Mouse (Mus musculus): Measurements from ENCODE around the gene Inpp4a. TPM values are rescaled to one million over a fixed set of nuclear protein-coding genes. Genes with fewer than 3 reads are reported as not detected.

Inpp4a gene
- polyA plus RNA-seq, 1 experiment, result 74.6 TPM

- Histone ChIP-seq H3K36me3 (ENCODE audit: control insufficient read depth, insufficient read depth, low read length) (no peaks in the 10 kb centered on the region), H3K27me3 (ENCODE audit: control insufficient read depth, insufficient read depth, low read length) (no peaks in the 10 kb centered on the region), H3K27ac (ENCODE audit: control insufficient read depth, insufficient read depth, low read depth, low read length) (no peak overlapping the region), H3K4me1 (ENCODE audit: control insufficient read depth, insufficient read depth, low read length) (no peaks in the 10 kb centered on the region; the same call in 1 of the 2 replicates), H3K4me3 (ENCODE audit: control insufficient read depth, low read depth, low read length) (peak overlapping the region; percentile 72)
- TF ChIP-seq POLR2A (IDR thresholded peaks at IDR 0.05; ENCODE audit: control insufficient read depth, low read depth, low read length) (no peak), CTCF (IDR thresholded peaks at IDR 0.05; ENCODE audit: control insufficient read depth, insufficient read depth, insufficient replicate concordance, low read depth, low read length) (no peak)
These were observed 34.2 kb downstream of the Inpp4a start for GRCm38 (mm10) chr1:37333741-37334440.

- no peaks in the 10 kb centered on the region for H3K4me1 ChIP-seq (ENCODE audit: control insufficient read depth, insufficient read depth, low read length)
- H3K4me3 ChIP-seq (ENCODE audit: control insufficient read depth, low read depth, low read length), result no peak overlapping the region
- H3K27ac ChIP-seq (ENCODE audit: control insufficient read depth, insufficient read depth, low read depth, low read length), result no peak overlapping the region
- H3K27me3 ChIP-seq (ENCODE audit: control insufficient read depth, insufficient read depth, low read length), result no peaks in the 10 kb centered on the region
- no peaks in the 10 kb centered on the region for H3K36me3 ChIP-seq (ENCODE audit: control insufficient read depth, insufficient read depth, low read length)
- TF ChIP-seq CTCF (IDR thresholded peaks at IDR 0.05; ENCODE audit: control insufficient read depth, insufficient read depth, insufficient replicate concordance, low read depth, low read length) (no peak), POLR2A (IDR thresholded peaks at IDR 0.05; ENCODE audit: control insufficient read depth, low read depth, low read length) (no peak)
These were observed 36.4 kb downstream of the Inpp4a start for GRCm38 (mm10) chr1:37336022-37336421.

DNA sequence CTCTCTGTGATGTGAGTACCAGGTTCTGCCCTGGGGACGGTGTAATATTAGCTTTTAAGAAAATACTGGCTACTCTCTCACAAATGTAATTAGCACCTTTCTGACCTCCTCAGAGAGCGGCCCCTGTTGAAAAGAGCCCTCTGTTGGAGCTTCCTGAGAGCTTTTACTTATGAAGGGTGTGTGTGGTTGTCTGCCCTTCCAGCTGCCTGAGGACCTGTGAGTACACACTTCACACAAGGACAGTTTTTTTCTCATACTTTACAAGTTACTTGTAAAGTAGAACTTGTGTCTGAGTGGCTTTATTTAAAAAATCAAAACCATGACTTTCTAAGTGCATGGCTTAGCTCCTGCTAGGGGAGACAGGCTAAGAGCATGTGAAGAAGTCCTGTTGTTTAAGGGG, 37.1 kb downstream of the Inpp4a start:
- H3K27ac ChIP-seq (ENCODE audit: control insufficient read depth, insufficient read depth, low read depth, low read length), result no peak overlapping the region
- TF ChIP-seq POLR2A (IDR thresholded peaks at IDR 0.05; ENCODE audit: control insufficient read depth, low read depth, low read length) (no peak), CTCF (IDR thresholded peaks at IDR 0.05; ENCODE audit: control insufficient read depth, insufficient read depth, insufficient replicate concordance, low read depth, low read length) (no peak)
- no peaks in the 10 kb centered on the region for H3K27me3 ChIP-seq (ENCODE audit: control insufficient read depth, insufficient read depth, low read length)
- no peak overlapping the region for H3K4me3 ChIP-seq (ENCODE audit: control insufficient read depth, low read depth, low read length)
- H3K36me3 ChIP-seq (ENCODE audit: control insufficient read depth, insufficient read depth, low read length), result no peaks in the 10 kb centered on the region
- no peaks in the 10 kb centered on the region for H3K4me1 ChIP-seq (ENCODE audit: control insufficient read depth, insufficient read depth, low read length)

DNA sequence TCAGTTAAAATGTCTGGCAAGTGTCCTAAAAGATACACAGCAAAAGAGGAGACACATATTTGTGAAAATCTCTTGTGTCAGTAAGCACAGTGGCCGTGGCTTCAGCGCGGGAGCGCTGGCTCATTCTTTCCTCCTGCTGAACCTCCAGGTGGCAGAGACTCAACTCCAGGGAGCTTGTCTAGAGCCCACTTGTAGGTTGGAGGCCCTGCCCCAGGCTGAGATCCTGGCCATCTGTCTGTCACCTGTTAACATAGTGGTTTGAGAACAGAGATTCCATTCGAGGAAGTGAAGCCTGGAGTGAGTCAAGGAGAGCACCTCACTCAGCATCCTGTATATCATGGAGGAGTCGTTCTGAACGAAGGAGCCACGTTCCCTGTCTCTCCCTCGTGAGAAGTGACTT, 37.6 kb downstream of the Inpp4a start:
- H3K27me3 ChIP-seq (ENCODE audit: control insufficient read depth, insufficient read depth, low read length), result no peaks in the 10 kb centered on the region
- TF ChIP-seq CTCF (IDR thresholded peaks at IDR 0.05; ENCODE audit: control insufficient read depth, insufficient read depth, insufficient replicate concordance, low read depth, low read length), result no peak
- no peaks in the 10 kb centered on the region for H3K4me1 ChIP-seq (ENCODE audit: control insufficient read depth, insufficient read depth, low read length)
- no peak overlapping the region for H3K27ac ChIP-seq (ENCODE audit: control insufficient read depth, insufficient read depth, low read depth, low read length)
- H3K36me3 ChIP-seq (ENCODE audit: control insufficient read depth, insufficient read depth, low read length), result no peaks in the 10 kb centered on the region
- no peak overlapping the region for H3K4me3 ChIP-seq (ENCODE audit: control insufficient read depth, low read depth, low read length)

- H3K27me3 ChIP-seq (ENCODE audit: control insufficient read depth, insufficient read depth, low read length), result no peaks in the 10 kb centered on the region
- TF ChIP-seq POLR2A (IDR thresholded peaks at IDR 0.05; ENCODE audit: control insufficient read depth, low read depth, low read length) (no peak), CTCF (IDR thresholded peaks at IDR 0.05; ENCODE audit: control insufficient read depth, insufficient read depth, insufficient replicate concordance, low read depth, low read length) (no peak)
- H3K27ac ChIP-seq (ENCODE audit: control insufficient read depth, insufficient read depth, low read depth, low read length), result no peak overlapping the region
- no peak overlapping the region for H3K4me3 ChIP-seq (ENCODE audit: control insufficient read depth, low read depth, low read length)
- H3K4me1 ChIP-seq (ENCODE audit: control insufficient read depth, insufficient read depth, low read length), result no peaks in the 10 kb centered on the region
- no peaks in the 10 kb centered on the region for H3K36me3 ChIP-seq (ENCODE audit: control insufficient read depth, insufficient read depth, low read length)
These were observed 39.5 kb downstream of the Inpp4a start for GRCm38 (mm10) chr1:37339144-37339543.

DNA sequence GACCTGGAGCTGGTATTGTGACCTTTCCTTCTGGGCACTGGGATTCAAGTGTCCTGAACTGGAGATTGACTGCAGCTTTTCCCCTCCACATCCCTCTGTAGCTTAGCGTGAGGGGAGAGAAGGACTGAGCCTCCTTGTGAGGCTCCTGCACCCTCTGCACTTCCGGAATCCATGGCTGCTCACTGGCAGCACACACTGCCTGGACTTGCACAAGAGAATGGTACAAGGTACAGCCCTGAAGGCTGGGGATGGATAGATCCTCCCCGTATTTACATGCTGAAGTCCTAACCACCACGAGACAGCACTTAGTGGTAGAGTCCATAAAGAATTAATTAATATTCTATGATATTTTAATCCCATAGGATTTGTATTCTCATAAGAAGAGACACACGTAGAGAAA, 41.7 kb downstream of the Inpp4a start:
- Histone ChIP-seq H3K4me1 (ENCODE audit: control insufficient read depth, insufficient read depth, low read length) (no peaks in the 10 kb centered on the region), H3K27me3 (ENCODE audit: control insufficient read depth, insufficient read depth, low read length) (no peaks in the 10 kb centered on the region), H3K4me3 (ENCODE audit: control insufficient read depth, low read depth, low read length) (no peak overlapping the region), H3K27ac (ENCODE audit: control insufficient read depth, insufficient read depth, low read depth, low read length) (no peak overlapping the region), H3K36me3 (ENCODE audit: control insufficient read depth, insufficient read depth, low read length) (no peaks in the 10 kb centered on the region)
- TF ChIP-seq POLR2A (IDR thresholded peaks at IDR 0.05; ENCODE audit: control insufficient read depth, low read depth, low read length), result no peak
- no peak for TF ChIP-seq CTCF (IDR thresholded peaks at IDR 0.05; ENCODE audit: control insufficient read depth, insufficient read depth, insufficient replicate concordance, low read depth, low read length)

DNA sequence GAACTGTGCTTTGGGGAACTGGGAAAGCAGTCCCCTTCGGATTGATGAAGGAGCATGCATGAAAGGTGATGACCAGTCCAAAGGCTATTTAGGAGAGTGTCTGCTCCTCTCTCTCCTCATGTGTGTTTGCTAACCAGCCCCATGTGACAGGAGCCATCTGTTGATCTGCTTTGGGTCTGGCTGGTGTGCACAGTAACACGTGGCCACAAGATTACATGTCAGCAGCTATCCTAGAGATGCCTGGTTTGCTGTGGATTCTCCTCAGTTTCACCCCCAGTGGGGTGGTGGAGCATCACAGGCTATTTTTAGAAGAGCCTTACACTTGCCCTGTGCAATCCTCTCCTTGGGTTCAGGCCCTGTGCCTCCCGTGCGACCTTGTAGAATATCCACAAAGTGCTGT, 42.2 kb downstream of the Inpp4a start:
- no peak overlapping the region for H3K4me3 ChIP-seq (ENCODE audit: control insufficient read depth, low read depth, low read length)
- no peaks in the 10 kb centered on the region for H3K36me3 ChIP-seq (ENCODE audit: control insufficient read depth, insufficient read depth, low read length)
- no peak for TF ChIP-seq CTCF (IDR thresholded peaks at IDR 0.05; ENCODE audit: control insufficient read depth, insufficient read depth, insufficient replicate concordance, low read depth, low read length)
- no peak for TF ChIP-seq POLR2A (IDR thresholded peaks at IDR 0.05; ENCODE audit: control insufficient read depth, low read depth, low read length)
- no peak overlapping the region for H3K27ac ChIP-seq (ENCODE audit: control insufficient read depth, insufficient read depth, low read depth, low read length)
- H3K27me3 ChIP-seq (ENCODE audit: control insufficient read depth, insufficient read depth, low read length), result no peaks in the 10 kb centered on the region
- H3K4me1 ChIP-seq (ENCODE audit: control insufficient read depth, insufficient read depth, low read length), result no peaks in the 10 kb centered on the region
